Mouse (Mus musculus) subcutaneous adipose tissue, adult 2 months (tissue): ENCODE measurements around the gene Fbxo2. TPM values are rescaled to one million over a fixed set of nuclear protein-coding genes. Genes with fewer than 3 reads are reported as not detected.

Experiments
- polyA plus RNA-seq: library from polyadenylated mRNA; depleted of rRNA; stranded (reverse); fragments of >200 nt; gene quantifications from 2 replicates; pipeline ENCODE4 v1.2.3, GENCODE M21; 2012; ENCODE audit warnings: low replicate concordance; rRNA removed

Fbxo2 gene
- polyA plus RNA-seq = 0.49 TPM in 1 of 2 replicates, not detected in the other

DNA sequence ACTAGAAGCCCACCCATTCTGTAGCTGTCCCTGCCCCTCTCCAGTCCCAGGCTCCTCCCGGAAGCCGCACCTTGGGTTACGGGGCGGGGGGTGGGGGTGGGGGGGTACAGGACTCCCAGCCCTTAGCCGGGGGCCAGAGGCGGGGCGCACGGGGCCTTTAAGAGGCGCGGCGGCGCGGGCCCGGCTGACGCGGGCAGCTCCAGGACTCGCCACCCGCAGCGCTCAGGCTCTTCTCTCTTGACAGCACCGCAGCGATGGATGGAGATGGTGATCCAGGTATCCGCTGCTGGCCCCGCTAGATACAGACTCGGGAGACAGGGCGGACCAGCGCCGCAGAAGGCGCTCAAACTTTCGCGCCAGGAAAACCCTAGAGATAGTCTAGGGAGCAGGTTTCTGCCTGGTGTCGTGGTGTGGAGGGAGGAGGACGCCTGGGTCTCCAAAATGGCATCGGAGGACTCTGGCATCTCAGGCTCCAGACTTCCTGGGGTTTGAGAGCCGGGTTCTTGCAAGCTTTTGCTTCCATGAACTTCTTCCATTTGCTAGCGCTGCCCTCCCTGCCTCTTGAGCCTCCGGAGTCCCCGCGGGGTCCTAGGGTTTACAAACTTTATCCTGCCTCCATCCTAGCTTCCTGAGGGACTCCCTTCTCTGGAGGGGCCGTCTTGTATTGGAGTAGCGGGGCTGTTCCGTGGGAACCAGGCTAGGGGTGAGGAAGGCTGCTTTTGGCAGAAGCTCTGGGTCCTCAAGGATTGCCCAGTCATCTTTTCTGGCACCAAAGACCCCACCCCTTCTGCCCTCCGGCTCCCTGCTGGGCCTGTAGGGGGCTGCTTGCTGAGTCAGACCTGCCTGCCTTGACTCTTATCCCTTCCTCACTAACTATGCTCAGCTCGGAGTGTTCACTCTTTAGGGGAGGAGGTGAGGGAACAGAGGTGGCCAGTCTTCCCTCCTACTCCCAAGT is at the start of gene Fbxo2, which contains the start of gene Fbxo44:
TSS of gene Fbxo2 (plus strand) at position 186 of the 955 bp plus-strand sequence.
TSS of gene Fbxo44 (minus strand) at position 47 of the 955 bp plus-strand sequence.

GRCm38 (mm10) chr4:148130133-148130532 is 30.3 kb upstream of the Fbxo2 start, which contains the start of gene Mad2l2:
Gene Mad2l2, plus strand, starts transcription at chr4:148130384.

DNA sequence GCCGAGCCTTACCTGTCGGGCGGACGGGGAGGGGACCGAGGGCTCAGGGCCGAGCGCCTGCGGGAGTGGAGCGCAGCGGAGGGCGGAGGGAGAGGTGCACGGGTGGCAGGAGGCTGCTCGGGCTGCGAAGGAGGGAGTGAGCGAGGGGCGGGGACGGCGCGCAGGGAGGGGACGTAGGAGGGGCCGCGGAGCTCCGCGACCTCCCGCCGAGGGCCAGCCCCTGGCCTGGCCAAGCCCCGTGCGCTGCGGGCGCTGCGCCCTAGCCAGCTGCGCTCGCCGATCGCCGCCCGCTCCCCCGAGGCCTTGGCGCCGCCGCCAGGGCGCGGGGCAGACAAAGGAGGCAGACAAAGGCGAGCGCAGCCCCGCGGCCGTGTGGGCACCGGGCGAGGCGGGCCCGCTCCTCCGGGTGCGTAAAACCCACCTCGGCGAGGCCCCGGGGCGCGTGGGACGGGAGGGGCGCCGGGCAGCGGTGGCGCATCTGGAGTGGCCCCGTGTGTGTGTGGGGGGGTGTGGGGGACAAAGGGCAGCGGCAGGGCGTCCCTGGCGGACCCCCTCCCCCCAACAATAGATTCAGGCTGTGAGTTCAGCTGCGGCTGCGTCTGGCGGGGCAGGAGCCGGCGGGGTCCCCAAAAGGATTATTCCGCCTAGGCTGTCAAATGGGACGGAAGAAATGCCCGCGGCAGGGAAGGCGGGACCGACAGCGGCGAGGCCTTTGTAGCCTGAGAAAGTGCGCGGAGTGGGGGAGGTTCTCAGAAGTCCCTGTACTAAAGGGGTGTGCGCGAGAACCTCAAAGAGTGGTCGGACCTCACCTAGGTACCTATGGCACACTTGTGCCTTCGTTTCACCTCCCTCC is 29.6 kb upstream of the Fbxo2 start, which contains the start of gene Draxin:
TSS of gene Draxin (minus strand) at position 138 of the 853 bp plus-strand sequence.

GRCm38 (mm10) chr4:148151267-148152168 is 8.9 kb upstream of the Fbxo2 start, which contains the start of gene Fbxo6:
Gene Fbxo6, minus strand, starts transcription at chr4:148152140.

Other genes with a start within 250 kb of the Fbxo2 start
- gene Plod1, start 223.9 kb upstream of the Fbxo2 start, polyA plus RNA-seq = 108 and 128 TPM in 2 replicates
- gene 2510039O18Rik, start 219.7 kb upstream of the Fbxo2 start, polyA plus RNA-seq = 57.6 and 73.2 TPM in 2 replicates
- gene Nppb, start 174.8 kb upstream of the Fbxo2 start, polyA plus RNA-seq = not detected in 2 replicates
- gene Nppa, start 159.9 kb upstream of the Fbxo2 start, polyA plus RNA-seq = 0.40 TPM in 1 of 2 replicates, not detected in the other
- gene Clcn6, start 121.8 kb upstream of the Fbxo2 start, polyA plus RNA-seq = 11.7 and 20.6 TPM in 2 replicates
- 38.3 and 42.9 TPM in 2 replicates for gene Mthfr, start 121.5 kb upstream of the Fbxo2 start, polyA plus RNA-seq
- 20.5 and 25.4 TPM in 2 replicates for gene Agtrap, start 72.6 kb upstream of the Fbxo2 start, polyA plus RNA-seq
- gene Mad2l2, start 30.2 kb upstream of the Fbxo2 start, polyA plus RNA-seq = 32.7 and 45.5 TPM in 2 replicates
- 0.03 and 0.58 TPM in 2 replicates for gene Draxin, start 29.9 kb upstream of the Fbxo2 start, polyA plus RNA-seq
- gene Fbxo6, start 8.5 kb upstream of the Fbxo2 start, polyA plus RNA-seq = 67.6 and 79.2 TPM in 2 replicates
- gene Fbxo44, start 139 bp upstream of the Fbxo2 start, polyA plus RNA-seq = 9.4 and 14.0 TPM in 2 replicates
- 0.05 TPM in 1 of 2 replicates, not detected in the other for gene Disp3, start 127.3 kb downstream of the Fbxo2 start, polyA plus RNA-seq